Mouse (Mus musculus) lung, postnatal 0 days (tissue): ENCODE results near the gene Card11. TPM values are rescaled to one million over a fixed set of nuclear protein-coding genes. Genes with fewer than 3 reads are reported as not detected.

Source experiments
- ATAC-seq: fragments of 200-750 bp; cut with Nextera tagmentation; 2 replicates; pipeline ENCODE4 v1.8.0; 2017; ENCODE audit warnings: moderate library complexity
- DNase-seq: peaks from one replicate; pipeline ENCODE4 v3.0.0-alpha.2; 2016; ENCODE audit warnings: low spot score
- H3K27ac ChIP-seq: fragments of 300-500 bp; sonication (generic); 2 replicates; pipeline ENCODE4 v1.5.1; 2014; ENCODE audit warnings: antibody characterized with exemption, mild to moderate bottlenecking, low read length, mixed read lengths
- H3K27me3 ChIP-seq: fragments of 300-500 bp; sonication (generic); replicated peaks from 2 replicates; pipeline ENCODE4 v1.6.1; 2014; ENCODE audit warnings: low read length, mixed read lengths; ENCODE audit not compliant: insufficient read depth
- H3K36me3 ChIP-seq: fragments of 300-500 bp; sonication (generic); 2 replicates; pipeline ENCODE4 v1.6.1; 2014; ENCODE audit warnings: low read length, mixed read lengths; ENCODE audit not compliant: insufficient read depth
- H3K4me1 ChIP-seq: fragments of 300-500 bp; sonication (generic); 2 replicates; pipeline ENCODE4 v1.6.1; 2014; ENCODE audit warnings: antibody characterized with exemption, low read depth, low read length, mixed read lengths; ENCODE audit not compliant: insufficient read depth
- H3K4me2 ChIP-seq: fragments of 300-500 bp; sonication (generic); replicated peaks from 2 replicates; pipeline ENCODE4 v1.6.1; 2014; ENCODE audit warnings: low read depth, mild to moderate bottlenecking, low read length, moderate library complexity, mixed read lengths
- H3K4me3 ChIP-seq: fragments of 300-500 bp; sonication (generic); 2 replicates; pipeline ENCODE4 v1.5.1; 2014; ENCODE audit warnings: low read depth, low read length
- H3K9ac ChIP-seq: fragments of 300-500 bp; sonication (generic); replicated peaks from 2 replicates; pipeline ENCODE4 v1.6.1; 2014; ENCODE audit warnings: low read depth, mild to moderate bottlenecking
- H3K9me3 ChIP-seq: fragments of 300-500 bp; sonication (generic); 2 replicates; pipeline ENCODE4 v1.6.1; 2016; ENCODE audit warnings: low read length, mixed read lengths
- CTCF ChIP-seq: IDR thresholded peaks from 2 replicates; pipeline ENCODE4 v1.5.1; 2016; ENCODE audit warnings: antibody characterized with exemption, mild to moderate bottlenecking
- EP300 ChIP-seq: IDR thresholded peaks from 2 replicates; pipeline ENCODE4 v1.6.1; 2016; ENCODE audit warnings: antibody characterized with exemption, mild to moderate bottlenecking, control low read depth
- WGBS: fragments of 180-500 bp; shearing (Covaris S2); extraction: QIAGEN DNeasy Blood & Tissue Kit; methylation state at CpG from one replicate; pipeline ENCODE4 v1.1.7; 2014; 5-methylcytosine and 5-hydroxymethylcytosine counted together
- polyA plus RNA-seq: library from polyadenylated mRNA; unstranded; fragments of >200 nt; fragmentation: Nextera tagmentation; extraction: Ambion mirVana; gene quantifications from 2 replicates; pipeline ENCODE4 v1.2.1, GENCODE M21; 2015

Gene Card11
- polyA plus RNA-seq, 1 experiment from 2014 or later: 2.1 TPM

DNA sequence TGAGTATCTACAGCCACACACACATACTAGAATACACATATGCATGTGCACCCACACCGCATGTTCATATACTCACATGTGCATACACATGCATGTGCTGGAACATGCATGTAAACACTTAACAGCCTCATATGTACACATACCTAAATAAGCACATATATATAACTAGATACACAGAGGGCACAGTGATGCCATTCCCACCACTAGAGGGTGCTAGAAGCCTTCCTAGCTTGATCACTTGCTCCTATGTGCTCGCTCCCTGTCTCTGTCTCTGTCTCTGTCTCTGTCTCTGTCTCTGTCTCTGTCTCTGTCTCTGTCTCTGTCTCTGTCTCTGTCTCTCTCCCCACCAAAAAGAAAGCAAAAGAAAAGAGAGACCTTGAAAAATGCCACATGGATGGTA, 131.3 kb downstream of the Card11 start:
- peak; percentile 58 for DNase-seq

DNA sequence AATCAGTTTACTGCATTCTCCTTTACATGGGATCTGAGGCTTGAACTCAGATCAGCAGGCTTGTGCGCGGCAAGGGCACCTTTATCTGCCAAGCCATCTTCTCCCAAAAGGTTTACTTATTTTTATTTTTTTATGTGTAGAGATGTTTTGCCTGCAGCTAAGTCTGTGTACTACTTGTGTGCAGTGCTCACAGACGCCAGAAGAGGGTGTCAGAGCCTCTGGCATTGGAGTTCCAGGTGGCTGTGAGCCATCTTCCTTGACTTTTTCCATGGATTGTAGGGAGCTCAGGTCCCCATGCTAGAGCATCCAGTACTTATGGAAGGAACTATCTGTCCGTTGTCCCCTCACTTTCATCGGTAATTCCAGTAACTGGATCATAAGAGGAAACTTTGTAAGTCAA, 140.7 kb downstream of the Card11 start:
- H3K9me3 ChIP-seq: no peaks in the 10 kb centered on the region
- 80% methylated on average over 5 of the region's 5 CpGs for WGBS
- H3K4me3 ChIP-seq: no peak overlapping the region
- no peaks in the 10 kb centered on the region for H3K4me1 ChIP-seq
- ATAC-seq (no peak), DNase-seq (no peak)
- no peak overlapping the region for H3K4me2 ChIP-seq
- no peaks in the 10 kb centered on the region for H3K27me3 ChIP-seq
- no peak overlapping the region for H3K9ac ChIP-seq
- no peak overlapping the region for H3K27ac ChIP-seq
- no peaks in the 10 kb centered on the region for H3K36me3 ChIP-seq
- TF ChIP-seq CTCF (peak; percentile 25), EP300 (no peak)

More for the DNA sequence above, 131.3 kb downstream of the Card11 start:
- WGBS: 50% methylated on average over 2 of the region's 2 CpGs
- TF ChIP-seq EP300: no peak
- TF ChIP-seq CTCF: peak; percentile 92
- H3K36me3 ChIP-seq: no peaks in the 10 kb centered on the region
- H3K9ac ChIP-seq: no peak overlapping the region
- H3K27ac ChIP-seq: no peak overlapping the region
- no peaks in the 10 kb centered on the region for H3K27me3 ChIP-seq
- H3K4me2 ChIP-seq: no peak overlapping the region
- no peak for ATAC-seq
- H3K4me3 ChIP-seq: no peak overlapping the region
- H3K9me3 ChIP-seq: no peaks in the 10 kb centered on the region
- peaks cover 7% of the 10 kb centered on the region; the same call in 1 of the 2 replicates for H3K4me1 ChIP-seq

DNA sequence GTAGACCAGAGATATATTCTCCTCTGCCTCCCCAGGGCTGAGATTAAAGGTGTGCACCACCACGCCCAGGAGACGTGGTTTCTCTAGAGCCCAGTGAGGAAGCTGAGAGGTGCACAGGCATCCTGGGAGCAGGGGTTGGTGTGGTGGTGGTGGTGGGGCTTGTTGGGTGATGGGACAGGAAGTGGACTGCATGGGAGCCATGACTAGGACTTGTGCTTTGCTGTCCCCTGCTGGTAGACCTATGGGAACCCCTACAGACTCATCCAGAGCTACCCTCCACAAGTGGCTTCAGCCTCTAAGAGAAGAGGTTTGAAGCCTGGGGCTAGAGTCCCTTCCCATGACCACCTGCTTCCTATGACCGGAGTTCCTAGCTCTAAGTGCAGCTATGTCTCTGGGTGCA, 142.0 kb downstream of the Card11 start:
- Histone ChIP-seq H3K4me3 (no peak overlapping the region), H3K9ac (no peak overlapping the region), H3K27me3 (no peaks in the 10 kb centered on the region), H3K9me3 (no peaks in the 10 kb centered on the region), H3K4me2 (no peak overlapping the region), H3K27ac (no peak overlapping the region), H3K4me1 (no peaks in the 10 kb centered on the region), H3K36me3 (no peaks in the 10 kb centered on the region)
- WGBS: 77% methylated on average over 3 of the region's 3 CpGs
- DNase-seq: no peak
- ATAC-seq: no peak
- TF ChIP-seq CTCF: peak; percentile 47
- TF ChIP-seq EP300: no peak

DNA sequence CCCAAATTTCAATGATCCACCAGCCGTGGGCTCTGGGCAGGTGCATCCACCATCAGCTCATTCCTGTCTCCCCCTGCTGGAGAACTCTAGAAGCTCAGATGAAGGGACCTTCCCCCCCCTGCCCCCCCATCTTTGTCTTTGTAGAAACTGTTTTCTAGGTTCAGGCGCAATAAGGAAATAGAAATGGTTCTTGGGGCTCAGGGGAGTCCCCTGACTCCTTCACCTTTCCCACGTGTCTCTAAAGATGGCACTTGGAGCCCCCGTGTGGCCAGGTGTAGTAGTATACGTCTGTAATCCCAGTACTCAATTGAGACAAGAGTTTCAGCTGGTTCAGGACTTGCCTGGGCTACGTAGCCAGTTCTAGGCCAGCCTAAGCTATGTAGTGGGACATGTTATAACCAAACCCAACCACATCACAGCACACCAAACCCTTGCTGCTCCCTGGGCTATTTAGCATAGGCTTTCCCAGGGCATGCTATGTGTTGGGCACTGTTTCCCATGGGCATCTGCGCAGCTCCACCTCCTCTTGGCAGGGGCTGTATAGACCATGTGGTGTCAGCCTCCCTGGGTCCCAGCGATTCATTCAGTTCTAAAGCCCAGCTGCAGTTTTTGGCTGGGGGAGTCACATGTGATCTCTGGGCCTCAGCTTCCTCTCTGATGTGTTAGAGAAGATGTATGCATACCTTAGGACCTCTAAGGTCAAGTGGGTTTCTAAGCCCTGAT, 142.8 kb downstream of the Card11 start:
- 51% methylated on average over 8 of the region's 8 CpGs for WGBS
- H3K9ac ChIP-seq: no peak overlapping the region
- ATAC-seq: no peak

DNA sequence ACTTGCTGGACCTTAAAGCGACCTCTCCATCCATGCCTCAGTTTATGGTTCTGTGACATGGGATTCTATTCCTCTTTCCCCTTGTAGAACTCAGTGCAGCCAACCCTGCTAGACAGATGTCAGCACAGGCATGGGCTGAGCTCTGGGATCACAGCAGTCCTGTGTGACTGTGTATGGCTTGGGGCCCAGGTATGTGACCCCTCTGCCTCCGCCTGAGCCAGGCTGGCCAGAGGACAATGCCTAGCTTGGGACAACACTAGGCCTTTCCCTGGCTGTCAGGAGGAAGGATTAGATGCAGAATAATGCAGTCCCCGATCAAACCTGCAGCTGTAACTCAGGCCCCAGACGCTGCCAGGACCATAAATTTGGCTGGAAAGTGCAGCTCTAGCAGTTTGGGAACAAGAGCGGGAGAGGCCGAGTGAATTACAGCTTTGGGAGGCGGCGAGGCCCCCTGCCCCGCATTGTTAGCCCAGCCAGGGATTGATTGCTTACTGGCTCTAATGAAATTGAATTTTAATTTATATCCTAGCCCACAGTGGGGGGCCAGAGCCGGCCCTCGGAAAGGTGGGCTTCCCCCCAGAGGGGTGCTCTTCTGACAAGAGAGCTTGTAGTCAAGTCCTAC, 144.4 kb downstream of the Card11 start:
- DNase-seq (no peak), ATAC-seq (no peak)
- Histone ChIP-seq H3K4me2 (no peak overlapping the region), H3K4me3 (no peak overlapping the region), H3K9ac (no peak overlapping the region), H3K9me3 (no peaks in the 10 kb centered on the region), H3K4me1 (no peaks in the 10 kb centered on the region), H3K27me3 (no peaks in the 10 kb centered on the region), H3K36me3 (no peaks in the 10 kb centered on the region), H3K27ac (no peak overlapping the region)
- 71% methylated on average over 11 of the region's 11 CpGs for WGBS
- no peak for TF ChIP-seq EP300
- TF ChIP-seq CTCF: no peak

More for the DNA sequence above, 142.8 kb downstream of the Card11 start:
- no peak overlapping the region for H3K27ac ChIP-seq
- no peaks in the 10 kb centered on the region for H3K9me3 ChIP-seq
- no peaks in the 10 kb centered on the region for H3K36me3 ChIP-seq
- no peak overlapping the region for H3K4me3 ChIP-seq
- TF ChIP-seq EP300: no peak
- TF ChIP-seq CTCF: peak; percentile 50
- no peaks in the 10 kb centered on the region for H3K27me3 ChIP-seq
- no peak for DNase-seq
- no peak overlapping the region for H3K4me2 ChIP-seq
- no peaks in the 10 kb centered on the region for H3K4me1 ChIP-seq

DNA sequence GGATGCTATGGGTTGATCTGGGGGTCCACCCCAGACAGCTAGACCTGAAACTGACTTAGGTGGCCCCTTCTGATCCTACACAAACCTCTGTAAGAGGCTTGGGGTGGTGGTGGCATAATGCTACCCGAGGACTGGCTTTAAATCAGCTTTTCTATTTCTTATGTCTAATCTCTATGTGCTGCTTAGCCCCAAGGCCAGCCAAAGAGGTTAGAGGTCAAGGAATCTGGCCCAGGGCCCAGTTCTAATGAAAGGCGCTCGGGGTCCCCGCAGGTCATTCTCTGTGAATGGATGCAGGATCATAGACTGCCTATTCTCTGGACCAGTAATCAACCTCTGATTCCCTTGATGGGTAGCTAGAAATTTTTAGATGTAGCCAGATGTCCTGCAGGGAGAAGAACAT, 145.7 kb downstream of the Card11 start:
- TF ChIP-seq CTCF: no peak
- DNase-seq (no peak), ATAC-seq (no peak)
- no peaks in the 10 kb centered on the region for H3K4me1 ChIP-seq
- H3K36me3 ChIP-seq: no peaks in the 10 kb centered on the region
- no peak overlapping the region for H3K4me2 ChIP-seq
- H3K9ac ChIP-seq: no peak overlapping the region
- no peak overlapping the region for H3K27ac ChIP-seq
- H3K9me3 ChIP-seq: no peaks in the 10 kb centered on the region
- no peak overlapping the region for H3K4me3 ChIP-seq
- WGBS: 85% methylated on average over 4 of the region's 4 CpGs
- H3K27me3 ChIP-seq: no peaks in the 10 kb centered on the region
